Mouse (Mus musculus) intestine, embryonic 15.5 days (tissue): ENCODE results near the gene Slc9a9. TPM values are rescaled to one million over a fixed set of nuclear protein-coding genes. Genes with fewer than 3 reads are reported as not detected.

ENCODE experiments used
- ATAC-seq: fragments of 200-750 bp; cut with Nextera tagmentation; 2 replicates; pipeline ENCODE4 v1.8.0; 2017; ENCODE audit warnings: moderate TSS enrichment, moderate library complexity
- H3K27ac ChIP-seq: fragments of 300-500 bp; sonication (generic); 2 replicates; pipeline ENCODE4 v1.5.1; 2015; ENCODE audit warnings: mild to moderate bottlenecking, inconsistent platforms
- H3K27me3 ChIP-seq: fragments of 300-500 bp; sonication (generic); replicated peaks from 2 replicates; pipeline ENCODE4 v1.6.1; 2015; ENCODE audit warnings: inconsistent platforms
- H3K36me3 ChIP-seq: fragments of 300-500 bp; sonication (generic); 2 replicates; pipeline ENCODE4 v1.6.1; 2015; ENCODE audit warnings: inconsistent platforms
- H3K4me1 ChIP-seq: fragments of 300-500 bp; sonication (generic); replicated peaks from 2 replicates; pipeline ENCODE4 v1.6.1; 2015; ENCODE audit warnings: inconsistent platforms
- H3K4me2 ChIP-seq: fragments of 300-500 bp; sonication (generic); replicated peaks from 2 replicates; pipeline ENCODE4 v1.6.1; 2015; ENCODE audit warnings: mild to moderate bottlenecking, inconsistent platforms
- H3K4me3 ChIP-seq: fragments of 300-500 bp; sonication (generic); replicated peaks from 2 replicates; pipeline ENCODE4 v1.5.1; 2015; ENCODE audit warnings: inconsistent platforms
- H3K9ac ChIP-seq: fragments of 300-500 bp; sonication (generic); 2 replicates; pipeline ENCODE4 v1.6.1; 2015; ENCODE audit warnings: inconsistent platforms
- H3K9me3 ChIP-seq: fragments of 300-500 bp; sonication (generic); 2 replicates; pipeline ENCODE4 v1.6.1; 2016; ENCODE audit warnings: inconsistent platforms
- WGBS: fragments of 180-500 bp; shearing (Covaris S2); methylation state at CpG from one replicate; pipeline ENCODE4 v1.1.7; 2015; 5-methylcytosine and 5-hydroxymethylcytosine counted together
- polyA plus RNA-seq: library from polyadenylated mRNA; unstranded; fragments of >200 nt; fragmentation: Nextera tagmentation; extraction: Ambion mirVana; gene quantifications from 2 replicates; pipeline ENCODE4 v1.2.1, GENCODE M21; 2015

Gene Slc9a9
- polyA plus RNA-seq, 1 experiment from 2014 or later, result 2.4 TPM

DNA sequence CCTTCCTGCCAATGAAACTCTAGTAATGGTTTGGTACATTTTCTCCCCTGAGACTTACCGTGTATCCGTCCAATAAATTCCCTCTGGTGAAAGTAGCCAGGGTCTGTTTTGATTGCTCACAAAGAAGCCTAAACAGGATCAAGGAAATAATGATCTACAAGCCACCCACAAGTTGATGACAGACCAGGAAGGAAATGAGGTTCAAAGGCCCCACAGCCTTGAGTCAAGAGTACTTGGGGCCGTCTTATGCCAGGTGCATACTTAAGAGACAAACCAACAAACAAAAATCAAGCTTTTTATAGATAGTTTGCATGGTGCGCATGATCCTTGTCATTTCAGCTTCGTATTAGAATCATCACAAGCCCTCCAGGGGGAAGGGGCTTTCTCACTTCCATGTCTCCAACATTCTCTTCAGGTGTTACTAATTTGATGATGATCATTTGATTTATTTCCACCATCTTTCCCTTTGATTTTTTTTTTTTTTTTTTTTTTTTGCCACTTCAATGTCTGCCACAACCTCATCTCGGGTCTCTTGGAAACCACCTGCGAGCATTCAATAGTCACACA, 275.9 kb downstream of the Slc9a9 start:
- 87% methylated on average over 7 of the region's 7 CpGs for WGBS
- no peak for ATAC-seq
- no peak overlapping the region for H3K9ac ChIP-seq

DNA sequence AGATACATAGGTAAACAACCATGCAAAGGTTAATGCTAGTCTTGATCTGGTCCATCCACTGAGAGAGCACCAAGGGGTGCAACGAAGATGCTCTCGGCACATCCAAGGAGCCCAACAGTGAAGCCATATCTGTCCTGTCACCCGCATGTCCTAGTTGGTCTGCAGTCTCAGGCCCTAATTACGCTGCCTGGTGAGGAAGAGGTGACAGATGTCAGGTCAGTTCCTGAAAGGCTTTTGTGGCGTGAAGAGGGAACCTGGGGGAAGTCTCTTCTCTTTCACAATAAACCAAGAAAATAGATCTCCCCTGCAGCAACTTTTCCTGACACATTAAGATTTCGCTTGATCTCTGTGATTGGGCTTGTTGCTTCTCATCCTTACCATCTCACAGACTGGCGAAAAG, 277.5 kb downstream of the Slc9a9 start:
- Histone ChIP-seq H3K4me1 (no peaks in the 10 kb centered on the region), H3K4me3 (no peak overlapping the region), H3K9me3 (no peaks in the 10 kb centered on the region), H3K27me3 (no peaks in the 10 kb centered on the region), H3K36me3 (no peaks in the 10 kb centered on the region), H3K27ac (no peak overlapping the region), H3K4me2 (no peak overlapping the region), H3K9ac (no peak overlapping the region)
- no peak for ATAC-seq
- 83% methylated on average over 7 of the region's 7 CpGs for WGBS

More for the DNA sequence above, 275.9 kb downstream of the Slc9a9 start:
- Histone ChIP-seq H3K27me3 (no peaks in the 10 kb centered on the region), H3K4me2 (no peak overlapping the region), H3K4me3 (no peak overlapping the region), H3K4me1 (no peaks in the 10 kb centered on the region), H3K27ac (no peak overlapping the region), H3K36me3 (no peaks in the 10 kb centered on the region), H3K9me3 (no peaks in the 10 kb centered on the region)

DNA sequence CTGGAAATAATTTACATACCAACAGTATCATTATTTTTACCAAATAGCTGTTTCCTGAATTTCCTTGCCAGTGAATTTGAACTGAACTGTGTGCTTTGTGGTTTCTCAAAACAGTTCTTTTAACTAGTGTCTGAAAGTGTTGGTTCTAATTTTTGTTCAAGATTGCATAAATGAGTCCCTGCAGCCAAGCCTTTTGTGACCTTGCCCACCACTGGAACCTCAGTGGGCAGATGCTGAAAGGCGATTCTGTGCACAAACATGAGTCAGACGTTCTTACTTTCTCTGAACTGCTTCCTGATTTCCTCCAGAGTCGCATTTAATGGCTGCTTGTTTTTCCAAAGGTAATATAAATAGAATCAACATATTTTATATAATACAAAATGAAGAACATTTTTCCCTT, 281.0 kb downstream of the Slc9a9 start:
- no peak overlapping the region for H3K9ac ChIP-seq
- H3K4me3 ChIP-seq, result no peak overlapping the region
- H3K9me3 ChIP-seq, result no peaks in the 10 kb centered on the region
- H3K27me3 ChIP-seq, result no peaks in the 10 kb centered on the region
- no peak for ATAC-seq
- no peaks in the 10 kb centered on the region for H3K4me1 ChIP-seq
- H3K36me3 ChIP-seq, result no peaks in the 10 kb centered on the region
- no peak overlapping the region for H3K4me2 ChIP-seq
- 57% methylated on average over 3 of the region's 3 CpGs for WGBS
- no peak overlapping the region for H3K27ac ChIP-seq

GRCm38 (mm10) chr9:94955645-94956044, 285.9 kb downstream of the Slc9a9 start:
- H3K4me1 ChIP-seq, result no peaks in the 10 kb centered on the region
- no peak overlapping the region for H3K4me3 ChIP-seq
- H3K27me3 ChIP-seq, result no peaks in the 10 kb centered on the region
- no peak overlapping the region for H3K9ac ChIP-seq
- H3K9me3 ChIP-seq, result no peaks in the 10 kb centered on the region
- 57% methylated on average over 2 of the region's 2 CpGs for whole genome bisulfite sequencing
- ATAC-seq, result no peak
- H3K27ac ChIP-seq, result no peak overlapping the region
- H3K36me3 ChIP-seq, result no peaks in the 10 kb centered on the region
- H3K4me2 ChIP-seq, result no peak overlapping the region

DNA sequence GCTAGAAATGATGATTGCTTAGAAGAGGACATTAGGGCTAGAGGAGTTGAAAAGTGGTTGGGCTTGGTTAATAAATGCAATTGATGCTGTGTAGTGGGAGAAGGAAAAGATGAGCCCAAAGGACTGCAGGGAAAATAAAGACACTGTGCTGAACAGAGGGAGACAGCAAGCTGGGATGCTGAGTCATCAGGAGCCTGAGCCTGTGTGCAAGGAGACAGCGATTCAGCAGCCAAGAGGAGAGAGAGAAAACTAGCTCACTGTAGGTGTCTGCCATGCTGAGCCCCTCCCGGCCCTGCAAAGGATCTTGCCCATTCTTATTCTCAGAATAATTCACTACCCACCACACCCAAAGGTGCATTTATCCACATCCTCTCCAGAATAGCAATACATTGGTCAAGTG, 288.7 kb downstream of the Slc9a9 start:
- WGBS, result 91% methylated on average over 2 of the region's 2 CpGs
- H3K9me3 ChIP-seq, result no peaks in the 10 kb centered on the region
- H3K27me3 ChIP-seq, result no peaks in the 10 kb centered on the region
- H3K9ac ChIP-seq, result no peak overlapping the region
- ATAC-seq, result no peak
- H3K4me1 ChIP-seq, result no peaks in the 10 kb centered on the region
- no peak overlapping the region for H3K4me2 ChIP-seq
- H3K4me3 ChIP-seq, result no peak overlapping the region
- no peaks in the 10 kb centered on the region for H3K36me3 ChIP-seq
- H3K27ac ChIP-seq, result no peak overlapping the region

DNA sequence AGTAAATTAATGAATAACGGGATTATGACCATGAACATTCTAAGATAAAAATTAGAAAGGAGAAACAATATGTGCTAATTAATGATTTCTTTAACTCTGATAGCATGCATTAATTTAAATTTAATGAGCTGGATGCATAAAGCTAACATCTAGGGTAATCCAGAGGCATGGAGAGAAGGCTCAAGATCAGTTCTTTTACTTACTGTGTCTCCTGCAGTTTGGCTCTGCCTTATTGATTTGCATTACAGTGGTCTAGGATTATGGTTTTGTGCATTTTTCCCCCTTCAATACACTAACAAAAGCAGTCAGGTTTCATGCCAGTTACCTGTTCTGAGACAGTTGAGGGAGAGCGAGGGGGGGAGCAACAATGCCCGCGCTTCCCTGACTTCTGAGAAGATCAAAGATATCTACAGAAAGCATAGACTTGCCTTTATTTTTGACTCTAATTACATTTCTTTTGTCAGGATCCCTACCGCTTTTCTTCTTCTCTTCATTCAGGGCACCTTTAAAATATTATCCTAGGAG, 298.9 kb downstream of the Slc9a9 start:
- H3K36me3 ChIP-seq, result no peaks in the 10 kb centered on the region
- no peaks in the 10 kb centered on the region for H3K9me3 ChIP-seq
- H3K4me2 ChIP-seq, result no peak overlapping the region
- H3K9ac ChIP-seq, result no peak overlapping the region
- no peak overlapping the region for H3K27ac ChIP-seq
- no peaks in the 10 kb centered on the region for H3K27me3 ChIP-seq
- WGBS, result 89% methylated on average over 5 of the region's 5 CpGs
- H3K4me1 ChIP-seq, result no peaks in the 10 kb centered on the region
- ATAC-seq, result no peak
- H3K4me3 ChIP-seq, result no peak overlapping the region

GRCm38 (mm10) chr9:94969131-94969530, 299.4 kb downstream of the Slc9a9 start:
- WGBS, result 66% methylated on average over 1 of the region's 1 CpGs
- H3K4me3 ChIP-seq, result no peak overlapping the region
- H3K9ac ChIP-seq, result no peak overlapping the region
- no peak overlapping the region for H3K27ac ChIP-seq
- H3K27me3 ChIP-seq, result no peaks in the 10 kb centered on the region
- ATAC-seq, result no peak
- no peaks in the 10 kb centered on the region for H3K36me3 ChIP-seq
- no peaks in the 10 kb centered on the region for H3K4me1 ChIP-seq
- H3K4me2 ChIP-seq, result no peak overlapping the region
- H3K9me3 ChIP-seq, result no peaks in the 10 kb centered on the region

- H3K36me3 ChIP-seq, result no peaks in the 10 kb centered on the region
- ATAC-seq, result no peak
- no peak overlapping the region for H3K4me2 ChIP-seq
- H3K9me3 ChIP-seq, result no peaks in the 10 kb centered on the region
- no peak overlapping the region for H3K4me3 ChIP-seq
- no peaks in the 10 kb centered on the region for H3K27me3 ChIP-seq
- WGBS, result 64% methylated on average over 2 of the region's 2 CpGs
- no peak overlapping the region for H3K27ac ChIP-seq
- no peaks in the 10 kb centered on the region for H3K4me1 ChIP-seq
- no peak overlapping the region for H3K9ac ChIP-seq
Observed at GRCm38 (mm10) chr9:94972021-94972420, 302.3 kb downstream of the Slc9a9 start.

- Histone ChIP-seq H3K27ac (no peak overlapping the region), H3K36me3 (no peaks in the 10 kb centered on the region), H3K9me3 (no peaks in the 10 kb centered on the region), H3K27me3 (no peaks in the 10 kb centered on the region), H3K4me1 (no peaks in the 10 kb centered on the region), H3K9ac (no peak overlapping the region), H3K4me3 (no peak overlapping the region), H3K4me2 (no peak overlapping the region)
- WGBS, result 89% methylated on average over 2 of the region's 2 CpGs
- no peak for ATAC-seq
Observed at GRCm38 (mm10) chr9:94972693-94973092, 303.0 kb downstream of the Slc9a9 start.

DNA sequence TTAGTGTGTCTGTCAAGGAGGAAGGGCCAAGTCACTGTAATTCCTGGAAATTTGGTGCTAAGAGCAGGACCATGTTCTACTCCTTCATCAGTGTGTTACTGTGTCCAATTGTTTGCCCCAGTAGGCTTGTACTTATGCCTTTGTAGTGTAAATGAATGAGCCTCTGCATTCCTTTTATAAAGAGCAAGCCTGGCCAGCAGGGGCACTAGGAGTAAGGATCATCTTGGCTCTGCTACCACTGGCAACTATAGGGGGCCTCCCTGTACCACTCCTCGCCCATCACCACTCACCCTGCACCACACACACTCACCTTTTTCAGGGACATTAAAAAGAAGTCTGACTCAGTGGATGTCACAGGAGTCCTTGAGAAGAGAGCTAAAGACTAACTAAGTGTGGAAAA, 306.5 kb downstream of the Slc9a9 start:
- no peaks in the 10 kb centered on the region for H3K9me3 ChIP-seq
- H3K27me3 ChIP-seq, result no peaks in the 10 kb centered on the region
- no peak overlapping the region for H3K4me2 ChIP-seq
- no peak overlapping the region for H3K27ac ChIP-seq
- no peaks in the 10 kb centered on the region for H3K36me3 ChIP-seq
- H3K9ac ChIP-seq, result no peak overlapping the region
- no peaks in the 10 kb centered on the region for H3K4me1 ChIP-seq
- WGBS, result 91% methylated on average over 1 of the region's 1 CpGs
- H3K4me3 ChIP-seq, result no peak overlapping the region
- ATAC-seq, result no peak

DNA sequence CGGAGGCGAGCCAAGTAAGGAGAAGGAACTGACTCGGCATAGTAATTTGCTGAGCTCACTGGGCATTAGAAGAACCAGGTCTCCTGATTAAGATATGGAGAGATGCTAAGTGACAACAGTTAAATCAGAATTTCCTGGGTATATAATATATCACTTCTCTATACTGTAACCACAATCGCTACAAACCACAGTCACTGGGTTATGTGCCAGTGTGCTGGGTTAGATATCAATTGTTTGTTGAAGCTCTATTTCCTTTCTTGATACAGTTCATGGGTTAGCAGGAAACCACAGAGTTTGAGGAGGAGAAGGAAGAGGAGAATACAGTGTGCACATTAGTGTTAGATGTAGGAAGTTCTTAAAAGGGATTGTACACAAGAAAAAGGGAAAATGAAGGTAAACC, 323.9 kb downstream of the Slc9a9 start:
- Histone ChIP-seq H3K4me2 (no peak overlapping the region), H3K27ac (no peak overlapping the region), H3K9me3 (no peaks in the 10 kb centered on the region), H3K36me3 (no peaks in the 10 kb centered on the region), H3K4me3 (no peak overlapping the region), H3K27me3 (no peaks in the 10 kb centered on the region), H3K4me1 (no peaks in the 10 kb centered on the region), H3K9ac (no peak overlapping the region)
- ATAC-seq, result no peak
- WGBS, result 96% methylated on average over 4 of the region's 4 CpGs

GRCm38 (mm10) chr9:95020136-95020706, 350.5 kb downstream of the Slc9a9 start:
- H3K4me1 ChIP-seq, result no peaks in the 10 kb centered on the region
- WGBS, result 93% methylated on average over 12 of the region's 12 CpGs

More at GRCm38 (mm10) chr9:95020136-95020706, 350.5 kb downstream of the Slc9a9 start:
- ATAC-seq, result no peak
- no peak overlapping the region for H3K9ac ChIP-seq
- no peaks in the 10 kb centered on the region for H3K9me3 ChIP-seq
- H3K36me3 ChIP-seq, result no peaks in the 10 kb centered on the region
- H3K4me2 ChIP-seq, result no peak overlapping the region
- no peaks in the 10 kb centered on the region for H3K27me3 ChIP-seq
- no peak overlapping the region for H3K4me3 ChIP-seq
- H3K27ac ChIP-seq, result no peak overlapping the region
